Mouse (Mus musculus): ENCODE measurements around the gene Aptx. TPM values are rescaled to one million over a fixed set of nuclear protein-coding genes. Genes with fewer than 3 reads are reported as not detected.

Gene Aptx
- total RNA-seq (2015; ENCODE audit: low replicate concordance): 0.72 and 7.1 TPM in 2 replicates
- 1.0 and 2.3 TPM in 2 replicates for total RNA-seq (2017; ENCODE audit: low replicate concordance)

GRCm38 (mm10) chr4:40702797-40703709 lies at the start of gene Aptx:
TSS of gene Aptx (minus strand) at chr4:40703194.
- peak; percentile 97 for ATAC-seq (replicated peaks; ENCODE audit: low FRiP score, poor library complexity, severe bottlenecking)

- no peak for ATAC-seq (replicated peaks; ENCODE audit: low FRiP score, poor library complexity, severe bottlenecking)
These were observed 32.4 kb upstream of the Aptx start for GRCm38 (mm10) chr4:40735351-40735750.

DNA sequence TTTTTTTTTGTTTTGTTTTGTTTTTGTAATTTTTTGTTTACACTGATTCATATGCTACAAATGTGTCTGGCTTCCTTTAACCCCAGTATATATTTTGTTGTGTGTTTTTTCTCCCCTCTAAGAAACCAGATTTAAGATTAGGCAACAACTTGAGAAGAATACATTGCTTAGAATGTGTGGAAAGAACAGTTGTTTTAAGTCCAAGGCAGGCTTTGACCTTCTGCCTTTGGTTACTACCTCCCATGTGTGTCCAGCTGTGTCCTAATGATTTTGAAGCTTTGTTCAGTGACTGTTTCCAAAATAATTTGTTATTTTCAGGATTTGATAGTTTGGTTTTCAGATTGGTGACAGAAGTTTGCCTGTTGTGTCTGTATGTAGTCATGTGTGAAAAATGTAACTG lies 28.3 kb upstream of the Aptx start:
- no peak for ATAC-seq (replicated peaks; ENCODE audit: low FRiP score, poor library complexity, severe bottlenecking)

- no peak for ATAC-seq (replicated peaks; ENCODE audit: low FRiP score, poor library complexity, severe bottlenecking)
These were observed 24.3 kb upstream of the Aptx start for GRCm38 (mm10) chr4:40727247-40727646.

DNA sequence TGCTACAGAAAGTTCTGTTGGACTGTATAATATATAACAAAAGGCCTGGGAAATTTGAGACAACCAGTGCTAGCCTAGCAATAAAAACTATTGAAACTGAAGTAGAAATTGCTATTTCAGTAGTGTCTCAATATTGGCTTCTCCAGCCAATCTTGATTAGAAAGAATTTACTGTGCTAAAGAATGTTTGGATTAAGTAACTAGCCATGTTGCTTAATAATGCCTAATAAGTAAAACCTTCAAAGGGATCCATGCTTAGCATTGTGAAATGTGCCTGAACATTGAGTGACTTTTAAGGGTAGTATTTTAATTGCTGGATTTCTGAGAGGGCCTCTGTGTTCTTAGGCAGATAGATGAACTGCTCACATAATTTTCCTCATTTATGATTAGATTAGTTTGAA lies 22.6 kb upstream of the Aptx start:
- no peak for ATAC-seq (replicated peaks; ENCODE audit: low FRiP score, poor library complexity, severe bottlenecking)

- ATAC-seq (replicated peaks; ENCODE audit: low FRiP score, poor library complexity, severe bottlenecking): no peak
These were observed 22.1 kb upstream of the Aptx start for GRCm38 (mm10) chr4:40725141-40725540.

GRCm38 (mm10) chr4:40722687-40723460 lies 19.9 kb upstream of the Aptx start:
- peak; percentile 80 for ATAC-seq (replicated peaks; ENCODE audit: low FRiP score, poor library complexity, severe bottlenecking)

GRCm38 (mm10) chr4:40722011-40722666 lies 19.1 kb upstream of the Aptx start, which contains the start of gene Dnaja1:
TSS of gene Dnaja1 (plus strand) at chr4:40722150.
- peak; percentile 91 for ATAC-seq (replicated peaks; ENCODE audit: low FRiP score, poor library complexity, severe bottlenecking)

GRCm38 (mm10) chr4:40720910-40721309 lies 17.9 kb upstream of the Aptx start:
- ATAC-seq (replicated peaks; ENCODE audit: low FRiP score, poor library complexity, severe bottlenecking): no peak

- no peak for ATAC-seq (replicated peaks; ENCODE audit: low FRiP score, poor library complexity, severe bottlenecking)
These were observed 14.1 kb upstream of the Aptx start for GRCm38 (mm10) chr4:40717141-40717540.

GRCm38 (mm10) chr4:40703710-40704275 lies 799 bp upstream of the Aptx start:
- no peak for ATAC-seq (replicated peaks; ENCODE audit: low FRiP score, poor library complexity, severe bottlenecking)

DNA sequence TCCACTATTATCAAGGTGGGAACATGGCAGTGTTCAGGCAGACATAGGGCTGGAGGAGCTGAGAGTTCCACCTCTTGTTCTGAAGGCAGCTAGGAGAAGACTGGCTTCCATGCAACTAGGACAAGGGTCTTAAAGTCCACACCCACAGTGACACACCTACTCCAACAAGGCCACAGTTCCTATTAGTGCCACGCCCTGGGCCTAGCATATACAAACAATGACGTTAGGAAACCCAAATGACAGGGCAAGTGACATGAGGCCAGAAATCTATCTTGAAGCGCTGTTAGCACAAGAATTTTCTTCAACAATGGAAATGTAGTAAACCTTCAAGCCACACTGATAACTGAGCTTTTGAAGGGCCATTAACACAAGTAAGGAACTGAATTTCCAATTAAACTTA lies 1.2 kb downstream of the Aptx start:
- no peak for ATAC-seq (replicated peaks; ENCODE audit: low FRiP score, poor library complexity, severe bottlenecking)

GRCm38 (mm10) chr4:40700216-40700615 lies 2.8 kb downstream of the Aptx start:
- ATAC-seq (replicated peaks; ENCODE audit: low FRiP score, poor library complexity, severe bottlenecking): no peak

DNA sequence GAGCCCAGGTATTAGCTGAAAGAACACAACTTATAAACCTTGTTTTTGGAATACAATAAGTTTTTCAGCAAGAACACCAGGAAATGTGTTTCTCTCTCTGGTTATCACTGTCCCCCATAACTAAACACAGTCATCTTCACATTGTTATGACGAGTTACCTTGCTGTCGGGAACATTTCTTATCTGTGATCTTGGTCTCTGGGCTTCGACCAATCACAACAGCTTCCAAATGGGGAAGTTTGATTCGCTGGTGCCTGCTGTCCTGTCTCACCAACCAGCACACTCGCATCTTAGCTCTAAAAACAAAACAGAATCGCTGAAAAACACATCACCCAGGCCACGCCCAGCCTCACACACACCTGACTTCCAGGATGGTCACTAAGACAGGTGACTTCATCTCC lies 5.9 kb downstream of the Aptx start:
- ATAC-seq (replicated peaks; ENCODE audit: low FRiP score, poor library complexity, severe bottlenecking): no peak

DNA sequence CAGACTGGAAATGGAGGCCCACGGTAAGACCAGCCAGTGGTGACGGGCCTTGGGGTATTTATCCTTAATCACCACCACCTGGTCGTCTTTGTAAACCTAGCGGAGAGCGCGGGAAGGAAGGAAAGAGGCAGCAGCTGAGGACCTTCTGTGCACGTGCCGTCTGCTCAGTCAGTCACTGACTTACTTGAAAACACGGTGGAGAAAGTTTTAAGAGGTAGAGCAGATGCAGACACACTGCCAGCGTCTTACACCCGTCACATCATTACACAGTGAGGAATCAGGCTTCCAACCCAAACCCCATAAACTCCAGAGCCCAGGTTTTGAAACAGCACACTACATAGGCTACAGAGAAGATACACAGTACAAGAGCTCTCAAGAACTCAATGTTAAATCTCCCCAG lies 11.9 kb downstream of the Aptx start:
- ATAC-seq (replicated peaks; ENCODE audit: low FRiP score, poor library complexity, severe bottlenecking): no peak

DNA sequence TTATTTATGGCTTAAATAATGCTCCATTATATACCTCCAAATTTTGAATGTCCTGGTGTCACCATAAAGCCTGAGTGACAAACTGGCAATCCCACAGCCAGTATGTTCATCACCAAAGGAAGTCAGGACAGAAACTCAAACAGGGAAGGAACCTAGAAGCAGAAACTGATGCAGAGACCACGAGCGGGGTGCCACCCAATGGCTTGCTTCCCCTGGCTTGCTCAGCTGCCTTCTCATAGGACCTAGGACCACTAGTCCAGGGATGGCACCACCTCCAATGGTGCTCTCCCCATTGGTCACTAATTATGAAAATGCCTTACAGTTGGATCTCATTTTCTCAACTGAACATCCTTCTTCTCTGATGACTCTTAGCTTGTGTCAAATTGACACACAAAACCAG lies 19.7 kb downstream of the Aptx start:
- no peak for ATAC-seq (replicated peaks; ENCODE audit: low FRiP score, poor library complexity, severe bottlenecking)

DNA sequence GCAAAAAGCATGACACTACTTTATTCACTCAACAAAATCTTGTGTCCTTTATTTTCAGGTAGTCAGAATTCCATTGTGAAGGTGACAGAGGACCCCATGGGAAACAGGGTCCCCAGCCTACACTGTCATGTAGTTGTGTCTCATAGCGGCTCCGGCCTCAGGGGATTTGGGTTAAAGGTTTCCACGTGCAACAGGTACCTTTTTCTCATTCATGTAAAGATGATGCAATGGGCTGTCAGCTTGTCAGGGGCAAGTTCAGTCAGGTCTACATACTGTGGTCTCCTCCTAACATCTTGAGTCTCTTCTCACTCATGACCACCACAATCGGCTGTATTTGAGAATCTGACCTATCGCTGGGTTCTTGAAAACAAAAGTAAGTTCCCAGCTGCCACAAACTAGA lies 20.6 kb downstream of the Aptx start:
- no peak for ATAC-seq (replicated peaks; ENCODE audit: low FRiP score, poor library complexity, severe bottlenecking)

- no peak for ATAC-seq (replicated peaks; ENCODE audit: low FRiP score, poor library complexity, severe bottlenecking)
These were observed 21.1 kb downstream of the Aptx start for GRCm38 (mm10) chr4:40681908-40682307.

GRCm38 (mm10) chr4:40680250-40680860 lies 22.6 kb downstream of the Aptx start:
- peak; percentile 77 for ATAC-seq (replicated peaks; ENCODE audit: low FRiP score, poor library complexity, severe bottlenecking)

- ATAC-seq (replicated peaks; ENCODE audit: low FRiP score, poor library complexity, severe bottlenecking): no peak
These were observed 25.9 kb downstream of the Aptx start for GRCm38 (mm10) chr4:40677132-40677531.
